Mouse (Mus musculus) lung, postnatal 36 days (tissue): Measurements from ENCODE around the gene Ndufb6.
A peak's percentile ranks its signal among the peaks of the same experiment; 100 is the strongest.

Experiments
- DNase-seq: peaks from one replicate; pipeline ENCODE4 v3.0.0; 2022; ENCODE audit warnings: mixed read lengths

The Ndufb6 gene

GRCm38 (mm10) chr4:40253766-40254165, 25.5 kb downstream of the Ndufb6 start:
- DNase-seq: no peak

GRCm38 (mm10) chr4:40250984-40251383, 28.2 kb downstream of the Ndufb6 start:
- no peak for DNase-seq

GRCm38 (mm10) chr4:40244035-40244434, 35.2 kb downstream of the Ndufb6 start:
- DNase-seq: peak; percentile 40

DNA sequence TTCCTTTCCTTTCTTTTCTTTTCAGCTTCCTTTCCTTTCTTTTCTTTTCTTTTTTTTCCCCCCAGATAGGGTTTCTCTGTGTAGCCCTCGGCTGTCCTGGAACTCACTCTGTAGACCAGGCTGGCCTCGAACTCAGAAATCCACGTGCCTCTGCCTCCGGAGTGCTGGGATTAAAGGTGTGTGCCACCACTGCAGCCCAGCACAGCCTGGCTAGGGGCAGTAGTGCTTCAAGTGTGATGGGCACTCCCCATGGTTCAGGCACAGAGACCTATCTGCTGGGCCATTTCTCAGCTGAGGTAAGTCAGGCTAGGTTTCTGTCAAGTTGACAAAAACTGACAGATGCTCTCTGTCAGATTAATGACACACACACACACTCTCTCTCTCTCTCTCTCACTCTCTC, 36.2 kb downstream of the Ndufb6 start:
- DNase-seq: no peak

GRCm38 (mm10) chr4:40241928-40242327, 37.3 kb downstream of the Ndufb6 start:
- DNase-seq: peak; percentile 52

DNA sequence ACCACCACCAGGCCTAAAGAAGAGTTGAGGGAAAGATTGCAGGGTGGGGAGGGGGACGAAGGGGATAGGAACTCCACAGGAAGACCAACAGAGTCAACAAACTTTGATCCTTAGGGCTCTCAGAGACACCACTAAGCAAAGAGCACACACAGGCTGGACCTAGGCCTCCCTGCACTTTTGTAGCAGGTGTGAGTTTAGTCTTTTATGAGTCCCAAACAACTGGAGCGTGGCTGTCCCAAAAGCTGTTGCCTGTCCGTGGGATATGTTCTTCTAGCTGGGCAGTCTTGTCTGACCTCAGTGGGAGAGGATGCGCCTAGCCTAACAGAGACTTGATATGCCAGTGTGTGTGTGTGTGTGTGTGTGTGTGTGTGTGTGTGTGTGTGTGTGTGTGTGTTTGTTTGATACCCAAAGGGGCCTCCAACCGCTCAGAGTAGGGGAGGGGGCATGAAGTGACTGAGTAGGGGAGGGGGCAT, 38.9 kb downstream of the Ndufb6 start:
- no peak for DNase-seq

DNA sequence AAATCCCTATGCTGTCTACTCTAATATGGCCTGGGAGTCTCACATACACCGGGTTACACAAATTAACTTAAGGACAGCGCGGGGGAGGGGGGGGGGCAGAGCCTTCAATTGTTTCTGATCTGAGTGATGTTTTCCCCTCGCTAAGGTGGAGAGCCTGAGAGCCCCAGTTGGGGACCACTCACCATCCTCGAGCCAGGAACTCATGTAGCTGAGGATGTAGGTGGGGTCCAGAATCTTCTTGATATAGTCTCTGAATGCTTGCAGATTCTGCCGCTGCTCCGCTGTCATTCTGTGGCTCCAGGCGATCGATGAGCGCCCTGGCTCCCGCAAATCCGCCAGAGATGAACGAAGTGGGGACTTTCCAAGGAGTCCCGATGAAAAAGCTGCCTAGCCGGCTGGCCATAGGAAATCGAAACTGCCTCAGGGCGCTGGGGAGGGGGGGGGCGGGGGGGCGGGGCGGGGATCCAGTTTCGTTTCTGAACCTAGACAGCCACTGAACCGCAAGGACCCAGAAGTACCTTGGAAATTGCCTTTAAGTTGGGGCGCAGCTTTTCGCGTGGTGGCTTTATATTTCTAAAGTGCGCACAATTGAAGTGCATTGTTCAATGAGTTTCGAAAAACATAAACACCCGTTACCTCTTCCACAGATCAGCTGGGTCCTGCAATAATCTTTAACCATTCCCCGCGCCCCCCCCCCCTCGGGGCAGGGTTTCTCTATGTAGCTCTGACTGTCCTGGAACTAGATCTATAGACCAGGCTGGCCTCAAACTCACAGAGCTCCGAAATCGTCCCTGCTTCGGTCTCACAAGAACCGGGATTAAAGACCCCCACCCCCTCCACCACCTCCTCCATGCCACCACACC, 39.6 kb downstream of the Ndufb6 start, which contains the start of gene Ddx58:
Gene Ddx58 (minus strand): TSS at position 420 of the 863 bp plus-strand sequence.
- DNase-seq: peak; percentile 46

DNA sequence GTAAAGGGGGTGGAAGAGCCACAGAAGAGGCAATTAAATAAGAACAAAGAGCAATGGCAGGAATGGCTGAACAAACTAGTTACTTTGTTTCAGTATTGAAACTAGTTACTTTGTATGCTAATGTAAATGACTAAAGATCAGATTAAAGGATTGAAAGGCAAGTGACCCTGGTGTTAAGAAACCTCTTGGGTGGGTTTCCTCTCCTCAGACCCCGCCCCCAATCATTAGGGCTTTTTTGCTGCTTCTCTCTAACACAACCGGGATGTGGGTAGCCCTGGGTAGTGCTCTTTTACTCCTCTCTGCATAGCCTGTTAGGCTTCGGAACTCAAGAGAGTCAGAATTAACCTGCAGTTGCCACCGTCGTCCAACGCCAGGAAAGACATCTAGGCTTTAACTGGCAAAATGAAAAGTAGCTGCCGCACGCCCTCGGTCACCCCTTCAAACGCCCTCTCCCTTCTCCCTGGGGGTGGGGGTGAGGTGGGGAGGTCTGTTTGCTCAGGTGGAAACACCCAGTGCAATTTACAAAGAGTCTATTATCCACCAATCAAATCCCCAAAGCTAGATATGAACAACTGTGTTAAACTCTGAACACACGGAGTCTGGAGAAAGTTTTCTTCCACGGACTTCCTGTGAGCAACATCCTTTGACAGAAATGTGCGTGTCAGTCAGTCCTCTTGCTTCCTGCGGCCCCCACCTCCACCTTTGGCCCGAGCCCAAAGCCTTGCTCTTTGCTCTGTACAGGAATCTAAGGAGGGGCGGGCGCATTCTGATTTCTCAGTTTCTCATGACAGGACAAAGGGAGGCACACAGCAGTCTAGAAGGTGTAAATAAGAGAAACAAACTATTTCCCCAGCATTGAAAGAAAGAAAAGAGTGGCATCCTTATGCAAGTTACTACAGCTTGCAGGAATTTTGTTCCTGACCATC, 40.5 kb downstream of the Ndufb6 start:
- DNase-seq: peak; percentile 87

DNA sequence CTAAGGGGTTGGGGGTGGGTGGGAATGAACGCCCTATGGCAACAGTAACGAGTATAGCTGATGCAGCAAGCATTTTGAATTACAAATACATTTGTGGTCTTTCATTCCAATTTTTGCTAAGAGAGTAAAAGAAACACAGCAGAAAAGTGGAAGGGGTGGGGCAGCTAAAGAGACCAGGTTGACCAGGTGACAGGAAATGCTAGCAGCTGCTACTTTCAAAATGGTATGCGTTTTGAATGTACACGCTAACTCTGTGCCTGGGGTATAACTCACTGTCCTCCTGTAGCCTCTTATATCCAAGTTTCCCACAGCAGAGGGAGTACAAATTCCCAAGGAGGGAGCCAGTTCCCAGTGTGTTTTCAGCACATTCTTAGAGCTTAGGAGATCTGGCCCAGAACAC, 42.4 kb downstream of the Ndufb6 start:
- no peak for DNase-seq

GRCm38 (mm10) chr4:40234256-40234655, 45.0 kb downstream of the Ndufb6 start:
- no peak for DNase-seq

GRCm38 (mm10) chr4:40233062-40233664, 46.1 kb downstream of the Ndufb6 start:
- DNase-seq: no peak

DNA sequence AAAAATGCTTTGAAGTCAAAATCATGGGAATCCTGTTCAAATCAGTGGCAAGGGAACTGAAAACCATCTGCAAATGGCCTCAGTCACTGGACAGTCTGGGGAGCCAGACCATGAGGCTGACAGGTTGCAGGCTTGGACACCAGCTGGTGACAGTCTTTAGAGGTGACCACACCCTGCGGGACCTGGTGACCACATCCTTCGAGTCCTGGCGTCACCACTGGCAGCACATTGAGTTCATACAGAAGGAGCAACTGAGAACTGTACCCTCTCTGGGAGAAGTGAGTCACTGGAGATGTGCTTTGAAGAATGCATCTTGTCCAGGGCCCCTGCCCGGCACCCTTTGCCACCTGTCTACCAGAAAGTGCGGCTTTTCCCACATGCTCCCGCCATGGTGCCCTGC, 49.5 kb downstream of the Ndufb6 start:
- no peak for DNase-seq

- DNase-seq: no peak
Measured at GRCm38 (mm10) chr4:40227886-40228285, 51.3 kb downstream of the Ndufb6 start.

DNA sequence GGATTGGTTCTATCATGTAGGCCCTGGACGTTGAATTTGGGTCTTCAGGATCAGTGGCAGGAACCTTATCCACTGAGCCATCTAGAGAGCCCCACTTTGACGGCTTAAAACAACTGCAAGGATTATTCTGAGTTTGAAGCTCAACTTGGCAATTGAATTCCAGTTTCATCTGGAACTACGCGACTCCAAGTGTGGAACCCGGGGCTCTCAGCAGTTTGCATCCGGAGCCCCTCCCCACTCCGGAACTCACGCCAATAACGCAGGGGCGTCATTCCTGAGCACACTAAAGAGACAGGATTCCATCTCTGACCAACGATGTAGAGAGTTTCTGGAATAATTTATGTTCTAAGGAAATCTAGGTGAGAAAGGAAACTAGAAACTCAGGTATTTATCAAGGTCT, 52.1 kb downstream of the Ndufb6 start:
- DNase-seq: no peak

DNA sequence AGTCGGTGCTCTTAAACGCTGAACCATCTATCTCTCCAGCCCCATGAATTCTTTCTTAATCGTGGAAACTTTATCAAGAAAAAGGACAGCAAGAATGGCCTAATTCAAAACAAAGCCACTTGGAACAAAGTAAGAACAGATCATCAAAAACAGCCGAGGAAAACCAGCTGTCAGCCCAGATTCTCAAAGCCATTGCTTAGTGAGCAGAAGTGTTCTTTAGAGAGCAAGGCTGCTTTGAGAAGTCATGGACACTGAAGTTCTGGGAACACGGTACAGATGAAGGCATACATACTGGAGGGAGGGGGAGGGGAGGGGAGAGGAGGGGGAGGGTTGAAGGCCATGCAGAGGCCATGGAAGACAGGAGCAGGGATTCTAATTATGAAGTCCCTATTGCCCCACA, 53.1 kb downstream of the Ndufb6 start:
- no peak for DNase-seq

DNA sequence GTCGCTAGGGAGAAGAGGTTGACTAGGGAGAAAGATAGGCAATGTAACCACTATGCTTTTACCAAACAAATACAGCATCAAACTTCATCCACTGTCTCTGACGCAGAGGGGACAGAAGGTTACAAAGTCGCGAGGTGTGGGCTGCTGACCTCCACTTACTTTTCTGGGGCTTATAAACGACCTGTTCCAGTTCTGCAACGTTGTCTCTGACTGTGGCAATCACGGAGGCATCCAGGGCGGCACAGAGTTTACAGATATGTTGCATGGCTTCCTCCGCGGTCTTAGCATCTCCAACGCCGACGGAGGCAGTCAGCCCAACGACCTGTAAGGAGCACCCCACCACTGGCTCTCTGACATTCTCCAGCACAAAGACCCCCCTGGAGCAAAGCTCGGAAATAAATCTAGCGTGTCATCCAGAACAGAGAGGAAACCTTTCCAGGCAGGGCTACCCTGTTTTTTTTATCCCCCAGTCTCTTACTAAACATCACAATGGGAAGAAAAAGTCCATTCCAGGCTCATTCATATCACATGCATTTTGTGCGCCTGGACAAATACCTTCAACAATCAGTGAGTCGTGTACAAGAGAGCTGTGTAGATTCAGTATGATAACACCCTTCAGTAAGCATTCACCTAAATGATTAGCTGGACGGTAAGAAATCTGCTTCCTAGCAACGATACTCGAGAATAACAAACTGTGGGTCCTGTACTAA, 57.2 kb downstream of the Ndufb6 start:
- no peak for DNase-seq

DNA sequence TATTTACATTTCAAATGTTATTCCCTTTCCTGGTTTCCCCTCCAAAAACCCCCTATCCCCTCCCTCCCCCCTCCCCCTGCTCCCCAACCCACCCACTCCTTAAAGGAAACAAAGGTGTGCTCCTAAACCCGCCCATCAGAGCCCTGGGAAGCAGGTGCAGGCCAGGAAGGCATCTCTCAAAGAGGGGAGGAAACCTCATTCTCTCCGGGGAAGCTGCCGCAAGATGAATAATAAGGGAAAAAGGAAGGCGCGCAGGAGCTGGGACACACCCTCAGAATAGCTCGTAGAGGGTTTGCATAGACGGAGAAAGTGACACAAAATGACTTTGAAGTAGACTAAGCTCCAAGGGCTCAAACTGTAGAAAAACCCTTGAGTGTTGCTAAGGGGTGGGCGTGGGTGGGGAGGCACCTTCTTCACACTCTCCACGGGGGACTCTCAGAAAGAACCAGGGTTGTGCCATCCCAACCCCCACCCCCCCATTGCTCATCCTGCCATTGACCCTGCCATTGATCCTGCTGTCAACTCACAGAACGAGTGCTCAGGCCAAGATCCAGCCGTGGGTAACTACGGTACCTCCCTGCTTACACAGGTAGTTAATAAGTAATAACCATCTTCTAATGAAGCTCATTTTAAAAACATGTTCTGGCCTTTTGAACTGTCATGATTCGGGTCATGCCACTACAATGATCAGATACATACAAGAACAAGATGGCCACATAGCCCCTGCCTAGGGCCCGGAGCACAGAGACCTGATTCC, 58.0 kb downstream of the Ndufb6 start:
- DNase-seq: no peak
